Mouse (Mus musculus) midbrain, embryonic 12.5 days (tissue): ENCODE measurements at regions not wholly inside any gene's neighbourhood (a gene's known extent, or its start where the extent isn't known, plus 50 kb on each side); places are given as distances from the start of the nearest gene placed in this dataset.

ENCODE experiments used
- ATAC-seq: fragments of 200-750 bp; cut with Nextera tagmentation; 2 replicates; pipeline ENCODE4 v1.8.0; 2017; ENCODE audit warnings: low read depth, moderate TSS enrichment, moderate library complexity; ENCODE audit not compliant: low FRiP score
- H3K27ac ChIP-seq: fragments of 300-500 bp; sonication (generic); replicated peaks from 2 replicates; pipeline ENCODE4 v1.5.1; 2016; ENCODE audit warnings: mild to moderate bottlenecking
- H3K27me3 ChIP-seq: fragments of 300-500 bp; sonication (generic); 2 replicates; pipeline ENCODE4 v1.6.1; 2016; ENCODE audit warnings: mild to moderate bottlenecking
- H3K36me3 ChIP-seq: fragments of 300-500 bp; sonication (generic); 2 replicates; pipeline ENCODE4 v1.6.1; 2016
- H3K4me1 ChIP-seq: fragments of 300-500 bp; sonication (generic); 2 replicates; pipeline ENCODE4 v1.6.1; 2016
- H3K4me2 ChIP-seq: fragments of 300-500 bp; sonication (generic); replicated peaks from 2 replicates; pipeline ENCODE4 v1.6.1; 2016; ENCODE audit warnings: mild to moderate bottlenecking, moderate library complexity
- H3K4me3 ChIP-seq: fragments of 300-500 bp; sonication (generic); 2 replicates; pipeline ENCODE4 v1.5.1; 2016; ENCODE audit warnings: mild to moderate bottlenecking
- H3K9ac ChIP-seq: fragments of 300-500 bp; sonication (generic); replicated peaks from 2 replicates; pipeline ENCODE4 v1.6.1; 2016; ENCODE audit warnings: mild to moderate bottlenecking, moderate library complexity
- H3K9me3 ChIP-seq: fragments of 300-500 bp; sonication (generic); 2 replicates; pipeline ENCODE4 v1.6.1; 2016; ENCODE audit warnings: mild to moderate bottlenecking
- WGBS: fragments of 180-500 bp; shearing (Covaris S2); methylation state at CpG from one replicate; pipeline ENCODE4 v1.1.7; 2016; 5-methylcytosine and 5-hydroxymethylcytosine counted together

- no peak overlapping the region for H3K9ac ChIP-seq
- H3K4me3 ChIP-seq = no peak overlapping the region
- no peaks in the 10 kb centered on the region for H3K36me3 ChIP-seq
- 25% methylated on average over 4 of the region's 4 CpGs for WGBS
- no peak overlapping the region for H3K4me2 ChIP-seq
- H3K9me3 ChIP-seq = no peaks in the 10 kb centered on the region
- peak; percentile 93 for ATAC-seq
- peaks cover 11% of the 10 kb centered on the region for H3K4me1 ChIP-seq
- peak overlapping the region; percentile 68 for H3K27ac ChIP-seq
- H3K27me3 ChIP-seq = 0 out of 2 replicates have a peak, but pooled peaks cover 2% of the 10 kb centered on the region
Measured at GRCm38 (mm10) chr2:142560896-142561500, 340.3 kb downstream of the Kif16b start.

GRCm38 (mm10) chr2:142560400-142560799 is 340.9 kb downstream of the Kif16b start:
- WGBS = 62% methylated on average over 3 of the region's 3 CpGs
- 0 out of 2 replicates have a peak, but pooled peaks have one; percentile 29 for ATAC-seq
- no peak overlapping the region for H3K9ac ChIP-seq
- H3K27ac ChIP-seq = peak overlapping the region; percentile 64
- no peaks in the 10 kb centered on the region for H3K9me3 ChIP-seq
- H3K4me2 ChIP-seq = no peak overlapping the region
- peaks cover 11% of the 10 kb centered on the region for H3K4me1 ChIP-seq
- H3K36me3 ChIP-seq = no peaks in the 10 kb centered on the region
- 0 out of 2 replicates have a peak, but pooled peaks cover 2% of the 10 kb centered on the region for H3K27me3 ChIP-seq
- no peak overlapping the region for H3K4me3 ChIP-seq

GRCm38 (mm10) chr2:142559946-142560345 is 341.4 kb downstream of the Kif16b start:
- H3K4me2 ChIP-seq = no peak overlapping the region
- peaks cover 11% of the 10 kb centered on the region for H3K4me1 ChIP-seq
- no peak overlapping the region for H3K4me3 ChIP-seq
- H3K9me3 ChIP-seq = no peaks in the 10 kb centered on the region
- H3K27ac ChIP-seq = peak overlapping the region; percentile 64
- no peak for ATAC-seq
- H3K9ac ChIP-seq = no peak overlapping the region
- H3K27me3 ChIP-seq = 0 out of 2 replicates have a peak, but pooled peaks cover 2% of the 10 kb centered on the region
- H3K36me3 ChIP-seq = no peaks in the 10 kb centered on the region

GRCm38 (mm10) chr2:142554851-142555250 is 346.5 kb downstream of the Kif16b start:
- no peak overlapping the region for H3K4me3 ChIP-seq
- WGBS = 86% methylated on average over 2 of the region's 2 CpGs
- H3K9me3 ChIP-seq = no peaks in the 10 kb centered on the region
- no peak overlapping the region for H3K9ac ChIP-seq
- no peaks in the 10 kb centered on the region for H3K36me3 ChIP-seq
- H3K4me2 ChIP-seq = no peak overlapping the region
- H3K27ac ChIP-seq = no peak overlapping the region
- ATAC-seq = no peak
- 0 out of 2 replicates have a peak, but pooled peaks cover 4% of the 10 kb centered on the region for H3K4me1 ChIP-seq
- 0 out of 2 replicates have a peak, but pooled peaks cover 2% of the 10 kb centered on the region for H3K27me3 ChIP-seq

- H3K9me3 ChIP-seq = no peaks in the 10 kb centered on the region
- no peak overlapping the region for H3K4me3 ChIP-seq
- 0 out of 2 replicates have a peak, but pooled peaks cover 4% of the 10 kb centered on the region for H3K4me1 ChIP-seq
- H3K4me2 ChIP-seq = no peak overlapping the region
- no peak overlapping the region for H3K27ac ChIP-seq
- ATAC-seq = peak; percentile 88
- H3K9ac ChIP-seq = no peak overlapping the region
- H3K27me3 ChIP-seq = 0 out of 2 replicates have a peak, but pooled peaks cover 2% of the 10 kb centered on the region
- H3K36me3 ChIP-seq = no peaks in the 10 kb centered on the region
- WGBS = 50% methylated on average over 3 of the region's 3 CpGs
Measured at GRCm38 (mm10) chr2:142551690-142552089, 349.6 kb downstream of the Kif16b start.

- Histone ChIP-seq H3K4me2 (no peak overlapping the region), H3K4me1 (0 out of 2 replicates have a peak, but pooled peaks cover 4% of the 10 kb centered on the region), H3K4me3 (no peak overlapping the region), H3K9ac (no peak overlapping the region), H3K27me3 (no peaks in the 10 kb centered on the region), H3K36me3 (no peaks in the 10 kb centered on the region), H3K27ac (no peak overlapping the region), H3K9me3 (no peaks in the 10 kb centered on the region)
- 93% methylated on average over 4 of the region's 4 CpGs for WGBS
- ATAC-seq = no peak
Measured at GRCm38 (mm10) chr2:142548766-142549165, 352.6 kb downstream of the Kif16b start.

- H3K9me3 ChIP-seq = no peaks in the 10 kb centered on the region
- no peak for ATAC-seq
Measured at GRCm38 (mm10) chr2:142544937-142545336, 356.4 kb downstream of the Kif16b start.

GRCm38 (mm10) chr2:142539980-142540379 is 361.4 kb downstream of the Kif16b start:
- Histone ChIP-seq H3K36me3 (no peaks in the 10 kb centered on the region), H3K4me3 (no peak overlapping the region), H3K9ac (no peak overlapping the region), H3K4me1 (no peaks in the 10 kb centered on the region), H3K27me3 (no peaks in the 10 kb centered on the region), H3K27ac (no peak overlapping the region), H3K4me2 (no peak overlapping the region), H3K9me3 (no peaks in the 10 kb centered on the region)
- ATAC-seq = no peak
- WGBS = 78% methylated on average over 1 of the region's 1 CpGs

More at GRCm38 (mm10) chr2:142544937-142545336, 356.4 kb downstream of the Kif16b start:
- Histone ChIP-seq H3K4me3 (no peak overlapping the region), H3K27me3 (no peaks in the 10 kb centered on the region), H3K4me1 (no peaks in the 10 kb centered on the region), H3K36me3 (no peaks in the 10 kb centered on the region), H3K9ac (no peak overlapping the region), H3K27ac (no peak overlapping the region), H3K4me2 (no peak overlapping the region)
- 74% methylated on average over 6 of the region's 6 CpGs for WGBS

- H3K4me2 ChIP-seq = no peak overlapping the region
- no peaks in the 10 kb centered on the region for H3K36me3 ChIP-seq
- H3K9ac ChIP-seq = no peak overlapping the region
- no peaks in the 10 kb centered on the region for H3K9me3 ChIP-seq
- H3K27me3 ChIP-seq = no peaks in the 10 kb centered on the region
- no peak overlapping the region for H3K27ac ChIP-seq
- H3K4me3 ChIP-seq = no peak overlapping the region
- H3K4me1 ChIP-seq = no peaks in the 10 kb centered on the region
- WGBS = 88% methylated on average over 8 of the region's 8 CpGs
- ATAC-seq = 0 out of 2 replicates have a peak, but pooled peaks have one; percentile 54
Measured at GRCm38 (mm10) chr2:142533555-142533954, 367.8 kb downstream of the Kif16b start.

- Histone ChIP-seq H3K4me2 (no peak overlapping the region), H3K9me3 (no peaks in the 10 kb centered on the region), H3K4me3 (no peak overlapping the region), H3K27me3 (no peaks in the 10 kb centered on the region), H3K4me1 (no peaks in the 10 kb centered on the region), H3K27ac (no peak overlapping the region), H3K36me3 (no peaks in the 10 kb centered on the region), H3K9ac (no peak overlapping the region)
- WGBS = 92% methylated on average over 5 of the region's 5 CpGs
- ATAC-seq = no peak
Measured at GRCm38 (mm10) chr2:142522471-142522870, 378.9 kb downstream of the Kif16b start.

GRCm38 (mm10) chr2:142517731-142518130 is 383.6 kb downstream of the Kif16b start:
- no peaks in the 10 kb centered on the region for H3K36me3 ChIP-seq
- H3K9me3 ChIP-seq = no peaks in the 10 kb centered on the region
- H3K9ac ChIP-seq = no peak overlapping the region
- H3K4me1 ChIP-seq = no peaks in the 10 kb centered on the region
- 90% methylated on average over 3 of the region's 3 CpGs for WGBS
- no peaks in the 10 kb centered on the region for H3K27me3 ChIP-seq
- H3K4me3 ChIP-seq = no peak overlapping the region
- ATAC-seq = no peak
- H3K4me2 ChIP-seq = no peak overlapping the region
- H3K27ac ChIP-seq = no peak overlapping the region

- WGBS = 93% methylated on average over 1 of the region's 1 CpGs
- ATAC-seq = no peak
- no peaks in the 10 kb centered on the region for H3K4me1 ChIP-seq
- H3K4me2 ChIP-seq = no peak overlapping the region
- H3K9ac ChIP-seq = no peak overlapping the region
- no peaks in the 10 kb centered on the region for H3K27me3 ChIP-seq
- H3K27ac ChIP-seq = no peak overlapping the region
- H3K4me3 ChIP-seq = no peak overlapping the region
- H3K9me3 ChIP-seq = no peaks in the 10 kb centered on the region
- H3K36me3 ChIP-seq = no peaks in the 10 kb centered on the region
Measured at GRCm38 (mm10) chr2:142505216-142505615, 396.1 kb downstream of the Kif16b start.
